Mouse (Mus musculus) 3134 (cell line): ENCODE measurements around the gene Zic3.

ENCODE experiments used
- DNase-seq: peaks from one replicate; pipeline ENCODE4 v3.0.0-alpha.2; 2011; ENCODE audit warnings: low spot score; ENCODE audit not compliant: insufficient read length; ENCODE audit errors: extremely low read depth

Zic3 gene

GRCm38 (mm10) chrX:58022400-58022799 is at the start of gene Zic3:
Gene Zic3, plus strand, starts transcription at chrX:58022700.
- DNase-seq = no peak

- no peak for DNase-seq
Observed at GRCm38 (mm10) chrX:57982351-57982750, 40.1 kb upstream of the Zic3 start.

GRCm38 (mm10) chrX:57987455-57988109 is 34.9 kb upstream of the Zic3 start:
- DNase-seq = no peak

GRCm38 (mm10) chrX:58013391-58013790 is 9.1 kb upstream of the Zic3 start:
- DNase-seq = no peak

GRCm38 (mm10) chrX:58014093-58014492 is 8.4 kb upstream of the Zic3 start:
- no peak for DNase-seq

GRCm38 (mm10) chrX:58014761-58015160 is 7.7 kb upstream of the Zic3 start:
- DNase-seq = no peak

- DNase-seq = no peak
Observed at GRCm38 (mm10) chrX:58015336-58015945, 7.1 kb upstream of the Zic3 start.

- DNase-seq = no peak
Observed at GRCm38 (mm10) chrX:58018720-58019119, 3.8 kb upstream of the Zic3 start.

GRCm38 (mm10) chrX:58019257-58019953 is 3.1 kb upstream of the Zic3 start:
- no peak for DNase-seq

- no peak for DNase-seq
Observed at GRCm38 (mm10) chrX:58027631-58028030, 5.1 kb downstream of the Zic3 start.

- no peak for DNase-seq
Observed at GRCm38 (mm10) chrX:58028082-58028481, 5.6 kb downstream of the Zic3 start.

- no peak for DNase-seq
Observed at GRCm38 (mm10) chrX:58028858-58029257, 6.4 kb downstream of the Zic3 start.

GRCm38 (mm10) chrX:58030100-58030834 is 7.8 kb downstream of the Zic3 start:
- no peak for DNase-seq

GRCm38 (mm10) chrX:58030835-58031670 is 8.6 kb downstream of the Zic3 start:
- DNase-seq = no peak

- no peak for DNase-seq
Observed at GRCm38 (mm10) chrX:58031671-58032605, 9.4 kb downstream of the Zic3 start.

GRCm38 (mm10) chrX:58032622-58033021 is 10.1 kb downstream of the Zic3 start:
- no peak for DNase-seq

GRCm38 (mm10) chrX:58033521-58033920 is 11.0 kb downstream of the Zic3 start:
- DNase-seq = no peak

GRCm38 (mm10) chrX:58038061-58039007 is 15.8 kb downstream of the Zic3 start:
- no peak for DNase-seq
